Mouse (Mus musculus) megakaryocyte, embryonic 14.5 days (primary cell): ENCODE results near the gene Lypd3. TPM values are rescaled to one million over a fixed set of nuclear protein-coding genes. Genes with fewer than 3 reads are reported as not detected.
"Not testable (repeated sequence)": the region's sequence is repeated elsewhere in the genome, so short reads cannot be mapped to it uniquely, and the experiment has no call there.

ENCODE experiments used
- H3K27me3 ChIP-seq: replicated peaks from 2 replicates; pipeline ENCODE3; 2012; ENCODE audit warnings: inconsistent platforms
- H3K36me3 ChIP-seq: replicated peaks from 2 replicates; pipeline ENCODE3; 2012; ENCODE audit warnings: low read length, inconsistent platforms, mixed read lengths
- H3K4me1 ChIP-seq: 2 replicates; pipeline ENCODE4 v1.6.1; 2012; ENCODE audit warnings: inconsistent platforms
- H3K4me3 ChIP-seq: replicated peaks from 2 replicates; pipeline ENCODE3; 2012; ENCODE audit warnings: moderate library complexity, mild to moderate bottlenecking, inconsistent platforms
- H3K9me3 ChIP-seq: 2 replicates; pipeline ENCODE4 v1.6.1; 2012; ENCODE audit warnings: inconsistent platforms
- FLI1 ChIP-seq: IDR thresholded peaks from 2 replicates; pipeline ENCODE4 v1.6.1; 2012; ENCODE audit warnings: low read length, inconsistent platforms, mixed read lengths
- GATA1 ChIP-seq: IDR thresholded peaks from 3 replicates; pipeline ENCODE4 v1.6.1; 2012; ENCODE audit warnings: mixed read lengths, low read length, inconsistent platforms, borderline replicate concordance
- polyA plus RNA-seq: library from polyadenylated mRNA; stranded (reverse); fragments of >175 nt; gene quantifications from 2 replicates; pipeline ENCODE4 v1.2.3, GENCODE M21; 2012; ENCODE audit warnings: low replicate concordance; ENCODE audit not compliant: insufficient read depth

Lypd3 gene
- polyA plus RNA-seq, 1 experiment = not detected

DNA sequence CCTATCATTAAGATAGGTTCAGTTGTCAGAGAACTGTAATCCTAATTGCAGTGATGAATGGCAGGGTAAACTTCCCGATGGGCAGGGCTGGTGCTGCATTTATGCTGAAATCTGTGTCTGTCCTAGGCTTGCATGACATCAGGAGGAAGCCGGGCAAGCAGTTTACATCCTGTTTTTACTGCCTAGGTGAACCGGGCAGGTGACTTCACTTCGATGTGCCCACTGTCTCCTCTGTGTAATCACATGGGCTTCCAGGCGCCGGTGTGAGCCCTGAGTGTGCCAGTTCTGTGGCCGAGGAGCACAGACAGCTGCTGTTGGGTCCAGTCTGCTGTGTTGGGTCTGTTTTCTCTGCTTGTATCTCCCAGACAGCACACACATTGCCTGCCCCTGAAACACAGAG lies 10.1 kb downstream of the Lypd3 start:
- TF ChIP-seq FLI1 = no peak
- no peak for TF ChIP-seq GATA1
- Histone ChIP-seq H3K27me3 (peaks cover 45% of the 10 kb centered on the region), H3K36me3 (no peaks in the 10 kb centered on the region), H3K9me3 (no peaks in the 10 kb centered on the region), H3K4me3 (no peak overlapping the region), H3K4me1 (0 out of 2 replicates have a peak, but pooled peaks cover 3% of the 10 kb centered on the region)

DNA sequence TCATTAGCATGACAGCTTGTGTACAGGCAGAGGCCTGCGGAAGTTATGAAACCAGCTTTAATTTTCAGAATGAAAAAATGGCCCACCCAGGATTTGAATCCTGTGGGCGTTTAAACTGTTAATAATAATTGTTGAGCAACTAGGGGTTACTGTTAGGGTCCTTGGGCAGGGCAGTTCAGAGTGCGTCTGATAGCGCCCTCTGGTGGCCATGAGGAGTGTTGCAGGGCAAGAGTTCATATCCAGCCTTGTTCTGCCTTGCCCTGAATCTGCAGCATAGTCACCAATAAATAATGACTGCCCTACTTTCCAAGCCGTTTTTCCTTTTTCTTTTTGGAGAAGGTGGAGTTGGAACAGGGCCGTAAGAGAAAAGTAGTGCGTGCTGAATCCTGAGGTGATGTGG lies 17.3 kb downstream of the Lypd3 start:
- H3K9me3 ChIP-seq = no peaks in the 10 kb centered on the region
- H3K36me3 ChIP-seq = no peaks in the 10 kb centered on the region
- TF ChIP-seq FLI1 (no peak), GATA1 (no peak)
- H3K4me3 ChIP-seq = no peak overlapping the region
- peaks cover 13% of the 10 kb centered on the region for H3K27me3 ChIP-seq
- H3K4me1 ChIP-seq = peaks cover 12% of the 10 kb centered on the region

DNA sequence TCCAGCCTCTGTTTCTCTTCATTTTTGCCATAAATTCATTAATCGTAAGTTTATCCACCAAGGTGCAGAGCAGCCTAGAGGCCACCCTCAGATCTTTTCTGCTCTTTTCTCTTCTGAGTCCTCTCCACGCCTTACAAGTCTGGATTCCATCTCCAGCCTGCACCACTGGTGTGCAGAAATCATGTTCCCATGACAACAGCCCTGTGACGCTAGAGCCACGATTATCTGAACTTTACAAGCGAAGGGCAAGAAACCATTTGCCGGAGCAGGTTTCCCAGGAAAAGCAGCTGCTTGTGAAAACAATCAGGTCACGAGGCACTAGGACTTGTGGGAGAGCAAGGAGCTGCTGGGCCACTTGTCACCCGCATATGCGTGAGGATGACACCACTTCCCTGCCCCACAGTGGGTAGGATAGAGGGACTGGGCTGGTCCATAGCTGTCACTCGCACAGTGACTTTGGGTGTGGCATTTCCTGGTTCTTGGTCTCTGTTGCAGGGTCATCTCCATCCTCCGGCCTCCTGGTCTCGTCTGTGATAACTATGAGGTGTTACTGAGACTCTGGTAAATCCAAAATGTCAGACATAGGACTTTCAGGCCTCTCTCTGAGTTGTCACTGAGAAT lies 23.5 kb downstream of the Lypd3 start:
- TF ChIP-seq GATA1 = no peak
- TF ChIP-seq FLI1 = no peak

DNA sequence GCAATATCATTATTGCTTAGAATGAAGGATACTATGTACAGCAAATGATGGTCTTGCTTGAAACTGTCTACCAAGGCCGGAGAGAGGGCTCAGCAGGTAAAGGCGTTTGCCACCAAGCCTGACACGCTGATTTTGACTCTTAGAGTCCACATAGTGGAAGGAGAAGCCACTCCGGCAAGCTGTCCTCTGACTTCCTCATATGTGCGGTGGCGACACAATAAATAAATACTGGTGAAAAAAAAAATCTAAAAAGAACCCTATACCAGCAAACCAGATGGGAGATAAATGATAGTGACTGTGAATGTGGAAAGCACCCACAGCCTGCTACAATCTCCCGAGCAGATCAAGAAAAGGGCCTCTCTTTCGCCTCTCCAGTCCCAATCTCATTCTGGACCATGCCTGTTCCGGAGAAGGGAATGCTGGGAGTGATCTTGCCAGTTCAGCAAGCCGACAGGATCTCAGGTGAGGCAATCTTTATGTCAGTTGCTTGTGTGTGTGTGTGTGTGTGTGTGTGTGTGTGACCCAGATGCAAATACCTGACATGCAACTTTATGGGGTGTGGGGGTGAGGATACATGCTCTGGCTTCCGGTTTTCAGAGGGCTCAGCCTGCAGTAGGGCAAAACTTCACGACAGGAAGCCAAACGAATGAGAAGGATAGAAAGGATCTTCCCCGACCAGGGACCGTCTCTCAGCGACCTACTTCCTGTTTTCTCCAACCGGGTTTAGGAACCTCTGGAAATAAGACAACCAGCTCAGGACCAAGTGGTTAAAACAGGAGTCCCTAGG lies 25.0 kb downstream of the Lypd3 start:
- H3K27me3 ChIP-seq = peaks cover 17% of the 10 kb centered on the region
- no peaks in the 10 kb centered on the region for H3K36me3 ChIP-seq
- 0 out of 2 replicates have a peak, but pooled peaks cover 2% of the 10 kb centered on the region for H3K9me3 ChIP-seq
- no peak for TF ChIP-seq GATA1
- no peak for TF ChIP-seq FLI1
- H3K4me1 ChIP-seq = peaks cover 22% of the 10 kb centered on the region
- H3K4me3 ChIP-seq = peak overlapping the region; percentile 42

More for the DNA sequence above, 23.5 kb downstream of the Lypd3 start:
- Histone ChIP-seq H3K4me3 (no peak overlapping the region), H3K27me3 (peaks cover 9% of the 10 kb centered on the region), H3K36me3 (no peaks in the 10 kb centered on the region), H3K9me3 (0 out of 2 replicates have a peak, but pooled peaks cover 2% of the 10 kb centered on the region), H3K4me1 (peaks cover 22% of the 10 kb centered on the region)

DNA sequence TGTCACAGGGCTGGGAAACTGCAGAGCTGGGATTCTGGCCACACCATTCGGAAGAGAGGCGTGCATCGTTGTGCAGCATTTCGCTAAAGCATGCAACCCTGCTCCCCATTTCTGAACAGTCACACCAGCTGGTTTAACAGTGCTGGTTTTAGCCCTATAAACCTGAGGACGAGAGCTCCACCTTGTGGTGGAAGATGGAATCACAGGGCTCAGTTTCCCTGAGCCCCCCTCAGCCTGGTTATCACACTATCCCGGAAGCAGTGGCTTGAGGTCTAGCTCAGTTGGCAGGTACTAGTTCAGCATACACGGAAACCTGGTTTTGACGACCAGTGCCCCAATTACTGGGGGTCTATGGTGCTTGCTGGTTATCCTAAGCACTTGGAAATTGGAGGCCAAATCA lies 26.2 kb downstream of the Lypd3 start:
- Histone ChIP-seq H3K4me1 (peaks cover 22% of the 10 kb centered on the region), H3K9me3 (0 out of 2 replicates have a peak, but pooled peaks cover 2% of the 10 kb centered on the region), H3K36me3 (no peaks in the 10 kb centered on the region), H3K4me3 (peak overlapping the region; percentile 53), H3K27me3 (peaks cover 17% of the 10 kb centered on the region)
- TF ChIP-seq FLI1 (no peak), GATA1 (no peak)

DNA sequence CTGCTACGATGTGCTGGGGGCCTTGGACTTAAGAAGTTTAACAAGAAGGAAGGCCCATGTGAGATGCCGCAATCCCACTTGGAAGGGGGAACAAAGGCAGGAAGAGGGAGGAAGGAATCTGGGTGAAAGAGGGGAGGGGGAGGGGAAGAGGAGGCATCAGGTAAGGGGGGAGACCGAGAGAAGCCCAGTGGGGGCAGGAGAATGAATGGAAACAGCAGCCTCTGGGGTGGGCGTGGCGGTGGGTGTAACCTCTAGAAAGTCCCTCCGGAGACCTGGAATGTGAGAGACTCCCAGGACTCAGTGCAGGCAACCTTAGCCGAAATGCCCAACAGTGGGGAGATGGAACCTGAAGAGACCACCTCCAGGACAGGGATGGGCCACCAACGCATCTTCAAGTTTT lies 28.0 kb downstream of the Lypd3 start:
- TF ChIP-seq GATA1 (no peak), FLI1 (no peak)
- H3K4me1 ChIP-seq = peaks cover 22% of the 10 kb centered on the region
- peaks cover 18% of the 10 kb centered on the region for H3K27me3 ChIP-seq
- H3K36me3 ChIP-seq = no peaks in the 10 kb centered on the region
- H3K9me3 ChIP-seq = no peaks in the 10 kb centered on the region
- H3K4me3 ChIP-seq = no peak overlapping the region

DNA sequence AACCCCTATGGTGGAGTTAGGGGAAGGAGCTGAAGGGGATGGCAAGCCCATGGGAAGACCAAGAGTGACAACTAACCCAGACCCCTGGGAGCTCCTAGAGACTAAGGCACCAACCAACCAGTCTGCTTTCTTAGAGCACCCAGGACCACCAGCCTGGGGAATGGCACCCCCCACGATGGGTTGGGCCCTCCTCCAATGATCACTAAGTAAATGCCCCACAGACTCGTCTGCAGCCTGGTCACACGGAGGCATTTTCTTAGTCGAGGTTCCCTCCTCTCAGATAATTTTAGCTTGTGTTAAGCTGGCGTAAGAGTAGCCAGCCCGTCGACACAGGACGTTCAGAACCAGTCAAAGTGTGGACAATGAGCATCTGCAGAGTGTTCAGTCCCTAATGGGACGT lies 28.6 kb downstream of the Lypd3 start:
- Histone ChIP-seq H3K4me3 (no peak overlapping the region), H3K4me1 (peaks cover 20% of the 10 kb centered on the region), H3K9me3 (no peaks in the 10 kb centered on the region), H3K36me3 (no peaks in the 10 kb centered on the region), H3K27me3 (peaks cover 24% of the 10 kb centered on the region)
- TF ChIP-seq FLI1 (no peak), GATA1 (no peak)

DNA sequence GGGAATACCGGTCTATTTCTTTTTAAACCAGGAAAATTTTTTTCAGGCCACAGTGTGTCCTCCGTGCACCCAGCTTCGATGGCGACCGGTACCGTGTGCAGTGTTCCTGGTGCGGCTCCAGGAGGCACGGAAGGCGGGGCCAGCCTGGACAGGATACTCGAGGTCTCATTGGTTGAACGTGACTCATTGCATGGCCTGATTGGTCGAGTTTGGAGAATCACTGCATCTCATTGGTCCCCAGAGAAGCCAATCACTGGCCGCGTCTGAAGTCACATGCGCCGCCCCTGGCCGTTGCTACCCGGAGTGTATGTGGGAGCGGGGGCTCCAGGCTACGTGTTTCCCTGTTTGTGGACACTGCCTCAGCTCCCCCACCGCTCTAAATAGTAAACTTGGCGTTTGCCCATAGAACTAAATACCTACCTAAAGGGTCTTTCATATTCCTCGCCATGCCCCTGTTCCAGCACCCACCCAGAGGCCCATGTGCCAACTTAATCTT lies 35.6 kb downstream of the Lypd3 start:
- no peak overlapping the region for H3K4me3 ChIP-seq
- H3K4me1 ChIP-seq = no peaks in the 10 kb centered on the region
- peaks cover 21% of the 10 kb centered on the region for H3K27me3 ChIP-seq
- no peak for TF ChIP-seq GATA1
- no peak for TF ChIP-seq FLI1
- no peaks in the 10 kb centered on the region for H3K36me3 ChIP-seq
- no peaks in the 10 kb centered on the region for H3K9me3 ChIP-seq

DNA sequence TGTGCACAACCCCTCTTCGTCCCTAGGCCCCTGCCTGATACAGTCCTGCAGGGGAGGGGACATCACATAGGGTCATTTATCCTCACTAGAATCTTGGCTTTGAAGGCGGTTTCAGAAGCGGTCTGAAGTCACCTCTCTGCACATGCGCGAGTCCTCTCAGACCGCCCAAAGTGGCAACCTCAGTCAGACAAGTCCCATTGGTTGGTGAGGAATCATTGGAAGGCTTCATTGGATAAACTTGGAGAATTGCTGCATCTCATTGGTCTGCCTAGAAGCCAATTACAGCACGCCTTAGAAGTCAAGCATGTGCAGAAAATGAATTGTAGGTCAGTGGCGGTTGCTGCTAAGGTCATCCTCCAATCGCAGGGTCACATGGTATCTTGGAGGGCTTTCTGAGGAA lies 40.2 kb downstream of the Lypd3 start, which contains the start of gene Tex101:
Gene Tex101, minus strand, starts transcription at position 101 of the 400 bp plus-strand sequence.
- Histone ChIP-seq H3K9me3 (no peaks in the 10 kb centered on the region), H3K27me3 (peaks cover 5% of the 10 kb centered on the region), H3K36me3 (no peaks in the 10 kb centered on the region), H3K4me1 (no peaks in the 10 kb centered on the region), H3K4me3 (no peak within 1 kb of the TSS)
- TF ChIP-seq FLI1 (no peak), GATA1 (no peak)

DNA sequence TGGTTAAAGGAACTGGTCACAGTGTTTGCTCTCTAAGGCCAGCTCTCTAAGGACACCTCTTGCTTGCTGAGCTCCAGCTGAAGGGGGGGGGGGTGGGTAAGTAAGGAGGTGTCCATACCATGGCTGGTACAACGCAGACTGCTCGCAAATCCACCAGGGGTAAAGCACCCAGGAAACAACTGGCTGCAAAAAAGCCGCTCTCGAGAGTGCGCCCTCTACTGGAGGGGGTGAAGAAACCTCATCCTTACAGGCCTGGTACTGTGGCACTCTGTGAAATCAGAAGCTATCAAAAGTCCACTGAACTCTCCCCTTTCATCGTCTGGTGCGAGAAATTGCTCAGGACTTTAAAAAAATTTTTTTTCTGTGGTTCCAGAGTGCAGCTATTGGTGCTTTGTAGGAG lies 47.8 kb downstream of the Lypd3 start:
- not testable (repeated sequence) for H3K36me3 ChIP-seq, H3K4me1 ChIP-seq, H3K9me3 ChIP-seq, H3K4me3 ChIP-seq, H3K27me3 ChIP-seq

DNA sequence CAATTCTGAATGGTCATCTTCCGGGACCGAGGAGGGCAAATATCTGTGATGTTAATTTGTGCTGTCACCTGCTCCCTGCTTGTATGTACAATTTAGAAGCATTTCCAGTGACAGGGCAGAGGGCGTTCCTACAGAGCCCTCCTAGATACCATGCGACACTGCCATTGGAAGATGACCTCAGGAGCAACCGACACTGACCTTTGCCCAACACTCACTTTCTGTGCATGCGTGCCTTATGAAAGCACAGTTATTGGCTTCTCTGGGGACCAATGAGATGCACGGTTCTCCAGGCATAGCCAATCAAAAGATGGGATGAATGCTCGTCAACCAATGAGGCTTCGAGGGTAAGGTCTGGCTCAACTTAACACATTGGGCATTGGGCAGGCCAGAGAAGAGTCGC lies 51.2 kb downstream of the Lypd3 start:
- not testable (repeated sequence) for H3K4me3 ChIP-seq, H3K9me3 ChIP-seq, H3K4me1 ChIP-seq, H3K36me3 ChIP-seq, H3K27me3 ChIP-seq

Other genes starting within 250 kb of the Lypd3 start
- 42.3 and 58.9 TPM in 2 replicates for gene Smg9, start 236.9 kb upstream of the Lypd3 start, polyA plus RNA-seq
- gene Irgc1, start 184.3 kb upstream of the Lypd3 start, polyA plus RNA-seq = 0.28 TPM in 1 of 2 replicates, not detected in the other
- gene Plaur, start 174.1 kb upstream of the Lypd3 start, polyA plus RNA-seq = 14.6 and 56.5 TPM in 2 replicates
- gene Cadm4, start 154.5 kb upstream of the Lypd3 start, polyA plus RNA-seq = not detected in 2 replicates
- 33.9 and 51.4 TPM in 2 replicates for gene Zfp428, start 129.5 kb upstream of the Lypd3 start, polyA plus RNA-seq
- not detected in 2 replicates for gene AC161166.1, start 124.1 kb upstream of the Lypd3 start, polyA plus RNA-seq
- 2.9 and 3.1 TPM in 2 replicates for gene Irgq, start 105.9 kb upstream of the Lypd3 start, polyA plus RNA-seq
- gene Pinlyp, start 90.4 kb upstream of the Lypd3 start, polyA plus RNA-seq = not detected in 2 replicates
- 101 and 159 TPM in 2 replicates for gene Xrcc1, start 90.3 kb upstream of the Lypd3 start, polyA plus RNA-seq
- gene Ethe1, start 49.0 kb upstream of the Lypd3 start, polyA plus RNA-seq = 14.5 and 17.5 TPM in 2 replicates
- 0.30 TPM in 1 of 2 replicates, not detected in the other for gene Zfp575, start 48.9 kb upstream of the Lypd3 start, polyA plus RNA-seq
- gene Phldb3, start 25.8 kb upstream of the Lypd3 start, polyA plus RNA-seq = 2.0 and 8.9 TPM in 2 replicates
- not detected in 2 replicates for gene Tex101, start 40.1 kb downstream of the Lypd3 start, polyA plus RNA-seq
- not detected in 2 replicates for gene BC049730, start 72.7 kb downstream of the Lypd3 start, polyA plus RNA-seq
- gene Gm4763, start 90.4 kb downstream of the Lypd3 start, polyA plus RNA-seq = not detected in 2 replicates
- 0.27 TPM in 1 of 2 replicates, not detected in the other for gene Cd177, start 123.8 kb downstream of the Lypd3 start, polyA plus RNA-seq
- 0.35 TPM in 1 of 2 replicates, not detected in the other for gene Ceacam10, start 140.7 kb downstream of the Lypd3 start, polyA plus RNA-seq
- gene Gm9844, start 225.7 kb downstream of the Lypd3 start, polyA plus RNA-seq = 23.1 and 70.1 TPM in 2 replicates
- not detected in 2 replicates for gene Lypd4, start 233.4 kb downstream of the Lypd3 start, polyA plus RNA-seq
- gene Dmrtc2, start 233.5 kb downstream of the Lypd3 start, polyA plus RNA-seq = not detected in 2 replicates
- 171 and 2,463 TPM in 2 replicates for gene Rps19, start 247.8 kb downstream of the Lypd3 start, polyA plus RNA-seq